Mouse (Mus musculus): ENCODE measurements at regions not wholly inside any gene's neighbourhood (a gene's known extent, or its start where the extent isn't known, plus 50 kb on each side); places are given as distances from the start of the nearest gene placed in this dataset.
A peak's percentile ranks its signal among the peaks of the same experiment; 100 is the strongest.

- peak; percentile 66 for DNase-seq (ENCODE audit: low read depth, low spot score)
Observed at GRCm38 (mm10) chr4:78970751-78971150, 759.0 kb upstream of the Ptprd start.

DNA sequence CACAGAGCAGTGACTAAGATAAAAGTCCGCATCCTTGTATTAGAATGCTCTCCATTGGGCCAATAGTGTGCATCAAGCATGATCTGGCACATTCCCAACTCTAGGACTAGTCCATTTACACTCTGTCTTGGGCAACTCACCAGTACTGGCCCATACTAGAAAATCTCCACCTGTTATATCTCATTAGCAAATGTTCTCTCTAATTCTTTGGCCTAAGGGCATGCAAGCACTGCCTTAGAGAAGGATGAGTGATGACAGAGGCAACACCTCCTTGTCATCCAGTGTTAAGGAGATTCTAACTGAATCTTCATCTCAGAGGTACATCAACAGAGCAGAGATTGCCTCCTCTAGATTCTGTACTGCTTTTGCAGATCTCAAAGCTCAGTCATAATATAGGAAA is 731.8 kb upstream of the Ptprd start:
- DNase-seq (ENCODE audit: low read depth, low spot score): no peak

DNA sequence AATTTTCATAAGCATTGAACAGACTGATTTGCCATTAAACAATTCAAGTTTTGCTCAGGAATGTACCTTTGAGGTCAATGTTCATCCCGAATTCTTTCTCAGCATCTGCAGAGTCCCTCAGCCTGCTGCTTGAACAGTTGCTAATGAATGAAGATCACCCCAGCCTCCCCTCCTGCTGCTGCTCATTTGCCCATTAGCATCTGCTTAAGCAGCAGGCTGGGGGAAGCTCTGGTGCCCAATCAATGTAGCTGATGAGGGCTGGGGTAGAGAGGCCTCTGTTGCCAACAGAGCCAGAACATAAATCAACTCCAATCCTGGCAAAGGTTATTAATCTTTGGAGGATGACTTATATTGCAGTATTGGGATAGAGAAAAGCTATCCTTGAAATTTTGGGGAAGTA is 715.4 kb upstream of the Ptprd start:
- peak; percentile 4 for DNase-seq (ENCODE audit: low read depth, low spot score)

DNA sequence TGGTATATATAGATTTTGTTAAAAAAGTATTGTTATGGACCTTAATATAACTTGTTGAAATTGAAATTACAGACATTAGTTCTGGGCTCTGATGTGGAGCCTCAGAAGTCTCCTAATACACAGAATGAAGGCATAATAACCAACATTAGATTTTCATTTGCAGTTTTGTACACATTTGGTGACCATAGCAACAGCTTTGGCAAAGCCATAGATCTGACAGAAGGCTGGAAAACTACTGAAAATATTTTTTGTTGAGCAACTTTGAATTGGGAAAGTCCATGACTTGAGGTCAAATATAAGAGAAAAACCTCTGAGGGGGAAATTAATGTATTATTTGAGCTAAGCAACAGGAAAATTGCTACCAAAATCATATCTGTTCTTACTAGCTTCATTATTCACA is 712.3 kb upstream of the Ptprd start:
- DNase-seq (ENCODE audit: low read depth, low spot score): peak; percentile 39
